Mouse (Mus musculus) heart, embryonic 14.5 days (tissue): Measurements from ENCODE around the gene Lrmp. TPM values are rescaled to one million over a fixed set of nuclear protein-coding genes. Genes with fewer than 3 reads are reported as not detected.

Source experiments
- ATAC-seq: fragments of 200-750 bp; cut with Nextera tagmentation; 2 replicates; pipeline ENCODE4 v1.8.0; 2017; ENCODE audit warnings: low read depth, moderate TSS enrichment; ENCODE audit not compliant: insufficient number of reproducible peaks, insufficient read depth, low FRiP score
- H3K27ac ChIP-seq, 2 experiments: fragments of 200-500 bp in 1 of 2; fragments of 300-500 bp in 1 of 2; sonication (generic) in 1 of 2; replicated peaks in 1 of 2; 2 replicates each; pipeline ENCODE4 v1.5.1; 2012 to 2014; ENCODE audit warnings: low read depth in 2 of 2, low read length in 2 of 2, control low read depth in 1 of 2, mild to moderate bottlenecking in 1 of 2, mixed read lengths in 1 of 2; ENCODE audit not compliant: control insufficient read depth in 1 of 2, insufficient read depth in 1 of 2
- H3K27me3 ChIP-seq: fragments of 300-500 bp; sonication (generic); 2 replicates; pipeline ENCODE4 v1.6.1; 2014; ENCODE audit warnings: mild to moderate bottlenecking, low read length, control low read depth; ENCODE audit not compliant: control insufficient read depth, insufficient read depth
- H3K36me3 ChIP-seq: fragments of 300-500 bp; sonication (generic); 2 replicates; pipeline ENCODE4 v1.6.1; 2014; ENCODE audit warnings: mild to moderate bottlenecking, control low read depth, low read length, mixed read lengths; ENCODE audit not compliant: control insufficient read depth, insufficient read depth
- H3K4me1 ChIP-seq, 2 experiments: fragments of 200-500 bp in 1 of 2; fragments of 300-500 bp in 1 of 2; sonication (generic) in 1 of 2; 2 replicates each; pipeline ENCODE4 v1.6.1; 2012 to 2014; ENCODE audit warnings: low read length in 2 of 2, control low read depth in 1 of 2, mixed read lengths in 1 of 2; ENCODE audit not compliant: control insufficient read depth in 2 of 2, insufficient read depth in 2 of 2
- H3K4me2 ChIP-seq: fragments of 300-500 bp; sonication (generic); 2 replicates; pipeline ENCODE4 v1.6.1; 2014; ENCODE audit warnings: mild to moderate bottlenecking, low read length
- H3K4me3 ChIP-seq, 2 experiments: fragments of 200-500 bp in 1 of 2; fragments of 300-500 bp in 1 of 2; sonication (generic) in 1 of 2; 2 replicates each; pipeline ENCODE4 v1.5.1; 2012 to 2014; ENCODE audit warnings: low read length in 2 of 2, mild to moderate bottlenecking in 2 of 2, control low read depth in 1 of 2, low read depth in 1 of 2, moderate library complexity in 1 of 2; ENCODE audit not compliant: control insufficient read depth in 1 of 2, insufficient read depth in 1 of 2
- H3K9ac ChIP-seq: fragments of 300-500 bp; sonication (generic); 2 replicates; pipeline ENCODE4 v1.6.1; 2014; ENCODE audit warnings: mild to moderate bottlenecking, low read length
- H3K9me3 ChIP-seq: fragments of 300-500 bp; sonication (generic); 2 replicates; pipeline ENCODE4 v1.6.1; 2016; ENCODE audit warnings: low read length, control low read depth; ENCODE audit not compliant: control insufficient read depth
- WGBS: fragments of 180-500 bp; shearing (Covaris S2); extraction: QIAGEN DNeasy Blood & Tissue Kit; methylation state at CpG from one replicate; pipeline ENCODE4 v1.1.7; 2014; 5-methylcytosine and 5-hydroxymethylcytosine counted together
- polyA plus RNA-seq: library from polyadenylated mRNA; unstranded; fragments of >200 nt; fragmentation: Nextera tagmentation; extraction: Ambion mirVana; gene quantifications from 2 replicates; pipeline ENCODE4 v1.2.1, GENCODE M21; 2014

The Lrmp gene
- polyA plus RNA-seq, 1 experiment from 2014 or later = 1.4 TPM

DNA sequence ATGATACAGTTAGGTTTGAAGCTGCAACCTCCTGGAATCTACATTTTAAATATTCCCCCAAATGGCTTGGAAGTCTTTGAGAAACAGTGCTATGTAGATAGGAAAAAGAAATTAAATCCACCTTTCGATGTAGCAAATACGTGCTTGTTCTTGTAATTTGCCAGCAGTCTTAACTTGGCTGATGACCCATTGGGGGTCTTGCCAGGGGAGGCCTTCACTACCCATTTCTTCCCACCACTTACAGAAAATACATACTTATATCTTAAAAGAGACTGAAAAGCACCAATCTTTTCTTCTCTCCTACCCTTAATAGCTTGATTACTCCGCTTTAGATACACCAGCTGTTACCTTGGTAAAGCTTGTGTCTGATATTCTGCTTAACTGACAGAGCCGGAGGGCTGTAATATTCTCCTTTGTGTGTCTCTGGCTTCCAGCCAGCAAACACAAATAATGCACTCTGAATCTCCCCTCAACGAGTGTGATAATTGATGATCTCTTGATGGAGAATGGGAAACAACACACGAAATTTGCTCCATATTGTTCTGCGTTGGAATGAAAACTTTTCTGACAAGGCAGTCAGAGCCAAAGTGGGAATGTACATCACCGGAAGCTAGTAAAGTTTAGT is 94.7 kb downstream of the Lrmp start:
- Histone ChIP-seq H3K4me3 (peak overlapping the region; percentile 47 to 65), H3K9me3 (no peaks in the 10 kb centered on the region), H3K27ac (peak overlapping the region in 1 of 2 experiments; percentile 47; a peak in 2 of 4 replicates), H3K27me3 (0 out of 2 replicates have a peak, but pooled peaks cover 3% of the 10 kb centered on the region), H3K36me3 (peaks cover 13% of the 10 kb centered on the region; the same call in 1 of the 2 replicates), H3K9ac (no peak overlapping the region), H3K4me1 (peaks cover 0 to 12% of the 10 kb centered on the region in 2 experiments; a peak in 2 of 4 replicates), H3K4me2 (peak overlapping the region; percentile 83)
- no peak for ATAC-seq
- 34% methylated on average over 8 of the region's 8 CpGs for WGBS

DNA sequence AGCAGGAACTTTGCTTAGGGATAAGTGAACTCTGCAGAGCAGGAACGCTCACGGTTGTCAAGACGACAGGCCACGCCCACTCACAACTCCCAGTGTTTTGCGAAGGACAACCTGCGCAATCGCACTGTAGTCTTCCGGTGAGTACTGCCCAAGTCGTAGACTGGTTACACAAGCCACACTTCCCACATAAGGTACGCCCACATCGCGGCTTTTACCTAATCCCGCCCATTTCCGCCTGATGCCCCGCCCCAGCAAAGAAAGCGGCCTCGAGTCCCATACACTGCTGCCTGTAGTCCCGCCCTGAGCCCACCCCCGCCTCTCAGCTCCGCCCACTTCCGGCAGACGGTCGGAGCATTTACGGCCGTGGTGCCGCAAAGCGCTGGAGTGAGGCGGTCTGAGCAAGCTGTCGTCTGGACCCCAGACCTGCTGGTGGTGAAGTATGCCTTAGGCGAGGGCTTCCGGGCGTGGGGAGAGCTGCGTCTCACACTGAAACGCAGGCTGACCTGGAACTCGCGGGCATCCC is 95.4 kb downstream of the Lrmp start, which contains the start of the genes Casc1 and Etfrf1:
Gene Casc1 (minus strand): TSS at position 190 of the 523 bp plus-strand sequence.
Gene Etfrf1 (plus strand): TSS at position 319 of the 523 bp plus-strand sequence.
- H3K27me3 ChIP-seq = 0 out of 2 replicates have a peak, but pooled peaks cover 2% of the 10 kb centered on the region
- peak within 1 kb of the TSS; percentile 97 for H3K9ac ChIP-seq
- no peaks in the 10 kb centered on the region for H3K9me3 ChIP-seq
- 0% methylated on average over 36 of the region's 36 CpGs for WGBS
- H3K36me3 ChIP-seq = peaks cover 19% of the 10 kb centered on the region
- H3K4me2 ChIP-seq = peak within 1 kb of the TSS; percentile 83
- H3K4me3 ChIP-seq = peak within 1 kb of the TSS; percentile 81 to 89
- peaks cover 0 to 12% of the 10 kb centered on the region in 2 experiments; a peak in 2 of 4 replicates for H3K4me1 ChIP-seq
- ATAC-seq = peak; percentile 99
- H3K27ac ChIP-seq = peak within 1 kb of the TSS; percentile 98 to 99

DNA sequence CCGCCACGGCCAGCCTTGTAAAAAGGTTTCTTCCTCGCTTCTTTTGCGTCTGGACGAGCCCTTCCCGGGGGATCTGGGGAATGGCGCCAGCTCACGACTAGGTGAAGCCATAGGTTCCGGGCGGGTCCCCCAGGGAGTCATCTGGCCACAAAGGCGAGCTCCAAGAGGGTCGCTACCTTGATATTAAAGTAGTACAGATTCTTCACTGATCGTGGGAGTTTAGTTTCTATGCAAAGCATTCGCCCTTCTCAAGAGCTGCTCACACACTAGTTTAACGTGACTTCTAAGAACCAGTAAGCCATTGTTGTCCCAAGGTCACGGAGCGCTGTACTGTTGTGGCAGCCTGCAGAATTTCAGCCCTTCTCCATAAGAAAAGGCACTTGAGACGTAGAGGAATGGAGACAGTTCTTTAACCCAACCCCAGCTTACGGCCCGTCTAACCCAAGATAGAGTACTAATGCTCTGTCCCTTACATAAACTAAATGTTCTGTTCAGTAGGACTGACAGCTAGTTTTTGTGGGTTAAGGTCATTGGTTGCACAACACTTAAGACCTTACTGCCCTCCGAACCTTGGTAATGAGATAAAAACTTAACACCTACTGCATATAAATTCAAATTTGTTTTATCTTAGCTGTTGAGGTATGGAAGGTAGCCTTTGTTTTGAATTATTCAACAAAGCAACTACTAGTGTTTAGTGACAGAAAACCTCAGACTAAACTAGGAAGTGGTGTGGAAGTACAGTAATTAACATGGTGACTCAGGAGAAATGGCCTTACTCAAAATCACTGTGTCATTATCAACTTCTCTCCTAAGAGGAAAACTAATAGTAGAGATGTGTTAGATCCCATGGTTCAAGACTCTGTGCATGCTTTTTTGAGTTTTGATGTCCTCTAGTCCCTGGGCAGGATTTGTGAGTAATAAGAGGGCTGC is 96.2 kb downstream of the Lrmp start:
- Histone ChIP-seq H3K4me3 (peak overlapping the region; percentile 81 to 89), H3K9me3 (no peaks in the 10 kb centered on the region), H3K4me2 (peak overlapping the region; percentile 83), H3K27me3 (no peaks in the 10 kb centered on the region), H3K4me1 (peaks cover 0 to 12% of the 10 kb centered on the region in 2 experiments; a peak in 2 of 4 replicates), H3K36me3 (peaks cover 26% of the 10 kb centered on the region), H3K27ac (peak overlapping the region; percentile 98 to 99), H3K9ac (peak overlapping the region; percentile 97)
- under 1% methylated on average over 21 of the region's 21 CpGs for WGBS
- ATAC-seq = no peak; the same call in 1 of the 2 replicates

DNA sequence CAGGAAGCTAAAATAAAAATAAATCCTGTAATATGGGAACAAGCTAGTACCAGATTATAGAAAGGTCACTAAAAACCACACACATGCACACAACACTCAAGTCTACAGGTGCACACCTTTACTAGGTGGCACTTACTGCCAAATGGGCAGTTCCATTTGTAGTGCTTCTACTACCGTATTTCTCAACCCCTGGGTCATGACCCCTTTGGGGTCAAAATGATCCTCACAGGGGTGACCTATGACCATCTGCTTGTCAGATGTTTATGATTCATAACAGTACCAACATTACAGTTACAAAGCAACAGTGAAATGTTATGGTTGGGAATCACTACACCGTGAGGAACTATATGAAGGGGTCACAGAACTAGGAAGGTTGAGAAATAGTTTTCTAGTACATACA is 98.5 kb downstream of the Lrmp start:
- Histone ChIP-seq H3K9ac (no peak overlapping the region), H3K36me3 (peaks cover 39% of the 10 kb centered on the region), H3K9me3 (no peaks in the 10 kb centered on the region), H3K27me3 (no peaks in the 10 kb centered on the region), H3K4me1 (peaks cover 0 to 12% of the 10 kb centered on the region in 2 experiments; a peak in 2 of 4 replicates), H3K4me3 (no peak overlapping the region), H3K4me2 (no peak overlapping the region), H3K27ac (no peak overlapping the region)
- ATAC-seq = no peak
- 91% methylated on average over 2 of the region's 2 CpGs for WGBS

DNA sequence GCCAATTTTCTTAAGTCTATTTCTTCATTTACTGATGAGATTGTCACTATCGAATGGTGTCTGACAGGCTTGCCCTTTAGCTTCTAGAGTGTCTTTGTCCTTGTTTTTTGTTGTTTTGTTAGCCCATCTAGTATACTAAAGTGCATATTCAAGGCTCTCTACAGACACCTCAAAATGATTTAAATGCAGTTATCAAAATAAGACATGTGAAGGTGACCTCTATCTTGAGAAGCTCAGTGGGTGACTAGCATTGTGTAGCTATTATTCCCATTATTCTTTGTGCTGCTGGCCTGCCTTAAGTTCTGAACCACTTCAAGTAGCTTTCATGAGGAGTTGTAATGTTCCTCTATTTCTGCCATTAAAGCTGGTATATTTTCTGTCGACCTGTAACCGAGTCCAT is 100.4 kb downstream of the Lrmp start:
- Histone ChIP-seq H3K9ac (no peak overlapping the region), H3K27ac (no peak overlapping the region), H3K4me2 (no peak overlapping the region), H3K9me3 (no peaks in the 10 kb centered on the region), H3K4me3 (no peak overlapping the region), H3K4me1 (peaks cover 0 to 7% of the 10 kb centered on the region in 2 experiments; a peak in 2 of 4 replicates), H3K36me3 (peaks cover 55% of the 10 kb centered on the region), H3K27me3 (no peaks in the 10 kb centered on the region)
- ATAC-seq = no peak
- 91% methylated on average over 3 of the region's 3 CpGs for WGBS

DNA sequence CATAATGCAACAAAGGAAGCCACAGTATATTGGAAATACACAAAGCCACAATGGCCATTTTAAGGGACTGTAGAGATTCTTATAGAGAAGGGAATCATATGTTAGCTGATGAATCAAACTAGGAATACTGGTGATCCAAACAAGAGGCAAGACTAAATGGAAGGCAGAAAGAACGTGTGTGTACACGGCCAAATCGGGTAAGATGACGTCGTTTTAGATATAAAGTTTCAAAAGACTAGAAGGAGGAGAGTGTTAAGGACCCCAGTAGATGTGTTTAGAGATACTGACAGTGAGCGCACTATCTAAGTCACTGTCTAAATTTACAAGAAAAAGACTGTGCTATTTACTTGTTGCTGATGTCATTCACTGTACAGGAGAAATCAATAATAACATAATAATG is 108.8 kb downstream of the Lrmp start:
- H3K4me1 ChIP-seq = no peaks in the 10 kb centered on the region
- no peak overlapping the region for H3K9ac ChIP-seq
- WGBS = 90% methylated on average over 6 of the region's 6 CpGs
- peaks cover 42% of the 10 kb centered on the region for H3K36me3 ChIP-seq
- ATAC-seq = no peak
- no peaks in the 10 kb centered on the region for H3K27me3 ChIP-seq
- H3K27ac ChIP-seq = no peak overlapping the region
- H3K4me2 ChIP-seq = no peak overlapping the region
- H3K4me3 ChIP-seq = no peak overlapping the region
- no peaks in the 10 kb centered on the region for H3K9me3 ChIP-seq
